Mouse (Mus musculus): ENCODE data around the gene Ankrd11. TPM values are rescaled to one million over a fixed set of nuclear protein-coding genes. Genes with fewer than 3 reads are reported as not detected.
"Not testable (repeated sequence)": the region's sequence is repeated elsewhere in the genome, so short reads cannot be mapped to it uniquely, and the experiment has no call there.

The Ankrd11 gene
- polyA plus RNA-seq, 1 experiment from 2014 or later: 34.4 TPM

DNA sequence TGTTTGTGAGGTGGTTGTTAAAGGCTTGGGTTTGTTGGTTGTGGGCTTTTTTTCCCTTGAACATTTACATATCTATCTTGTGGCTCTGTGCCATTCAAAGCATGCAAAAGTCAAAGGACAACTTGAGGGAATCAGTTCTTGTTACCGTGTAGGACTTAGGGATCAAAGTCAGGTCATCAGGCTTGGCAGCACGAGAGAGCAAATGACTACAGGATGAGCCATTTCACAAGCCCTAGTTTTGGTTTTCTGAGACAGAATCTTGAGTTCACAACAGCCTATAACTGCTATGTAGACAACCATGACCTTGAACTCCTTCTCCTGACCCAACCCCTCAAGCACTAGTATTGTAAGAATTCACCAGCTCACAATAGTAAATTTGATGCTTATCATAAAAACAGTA is 3.7 kb downstream of the Ankrd11 start:
- Histone ChIP-seq H3K27ac (no peak overlapping the region), H3K9me3 (no peaks in the 10 kb centered on the region), H3K4me1 (replicated peaks) (peaks cover 60% of the 10 kb centered on the region), H3K36me3 (no peaks in the 10 kb centered on the region), H3K27me3 (no peaks in the 10 kb centered on the region), H3K4me3 (replicated peaks) (no peak overlapping the region), H3K4me2 (replicated peaks) (no peak overlapping the region), H3K9ac (replicated peaks) (no peak overlapping the region)
- WGBS: 69% methylated on average over 2 of the region's 2 CpGs
- no peak for ATAC-seq

DNA sequence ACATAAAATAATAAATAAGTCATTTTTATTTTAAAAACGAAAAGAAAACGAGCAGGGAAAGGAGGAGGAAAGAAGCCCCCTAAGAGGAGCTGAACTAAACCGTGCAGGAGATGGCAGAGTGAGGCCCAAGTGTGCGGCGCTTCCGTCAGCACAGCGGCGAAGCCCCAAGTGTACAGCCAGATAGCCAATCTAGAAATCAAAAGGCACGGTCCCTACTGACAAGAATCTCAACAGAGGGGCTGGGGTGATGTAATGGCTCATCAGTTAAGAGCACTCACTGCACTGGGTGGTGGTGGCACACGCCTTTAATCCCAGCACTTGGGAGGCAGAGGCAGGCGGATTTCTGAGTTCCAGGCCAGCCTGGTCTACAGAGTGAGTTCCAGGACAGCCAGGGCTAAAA is 4.6 kb downstream of the Ankrd11 start:
- Histone ChIP-seq H3K4me3 (replicated peaks) (no peak overlapping the region), H3K36me3 (no peaks in the 10 kb centered on the region), H3K9me3 (no peaks in the 10 kb centered on the region), H3K27me3 (no peaks in the 10 kb centered on the region), H3K27ac (no peak overlapping the region), H3K4me1 (replicated peaks) (peaks cover 61% of the 10 kb centered on the region), H3K9ac (replicated peaks) (no peak overlapping the region), H3K4me2 (replicated peaks) (no peak overlapping the region)
- WGBS: 89% methylated on average over 11 of the region's 11 CpGs
- ATAC-seq: no peak

DNA sequence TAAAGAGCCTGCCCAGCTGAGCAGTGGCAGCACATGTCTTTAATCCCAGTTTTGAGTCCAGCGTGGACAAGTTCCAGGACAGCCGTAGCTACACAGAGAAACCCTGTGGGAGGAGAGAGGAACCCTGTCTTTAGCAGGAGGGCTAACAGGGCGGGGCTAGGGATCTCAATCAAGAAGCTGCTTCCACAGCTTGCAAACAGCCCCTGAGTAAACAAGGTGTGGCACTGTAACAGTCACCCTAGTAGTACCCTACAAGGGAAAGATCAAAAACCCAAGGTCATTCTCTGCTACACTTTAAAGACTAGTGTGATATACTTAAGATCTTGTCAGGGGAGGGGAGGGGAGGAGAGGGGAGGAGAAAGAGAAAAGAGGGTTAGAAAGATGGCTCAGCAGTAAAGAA is 5.1 kb downstream of the Ankrd11 start:
- Histone ChIP-seq H3K4me2 (replicated peaks) (no peak overlapping the region), H3K4me3 (replicated peaks) (no peak overlapping the region), H3K27me3 (no peaks in the 10 kb centered on the region), H3K9ac (replicated peaks) (no peak overlapping the region), H3K36me3 (no peaks in the 10 kb centered on the region), H3K9me3 (no peaks in the 10 kb centered on the region), H3K27ac (no peak overlapping the region), H3K4me1 (replicated peaks) (peaks cover 66% of the 10 kb centered on the region)
- 69% methylated on average over 3 of the region's 3 CpGs for WGBS
- no peak for ATAC-seq

DNA sequence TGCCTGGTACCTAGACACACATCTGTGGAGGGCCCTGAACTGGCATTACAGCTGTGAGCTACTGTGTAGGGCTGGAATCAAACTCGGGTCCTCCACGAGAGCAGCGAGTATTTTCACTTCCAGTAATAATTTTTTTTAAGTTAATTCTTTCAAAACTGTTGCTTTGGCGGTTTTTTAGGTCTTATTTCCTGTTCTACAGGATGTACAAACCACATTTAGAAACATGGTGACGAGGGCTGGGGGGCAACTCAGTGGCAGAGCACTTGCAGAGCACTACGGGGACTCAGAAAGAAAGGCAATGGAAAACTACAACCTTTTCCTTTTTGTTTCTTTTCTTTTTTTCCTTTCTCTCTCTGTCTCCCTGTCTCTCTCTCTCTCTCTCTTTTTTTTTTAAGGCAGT is 7.9 kb downstream of the Ankrd11 start:
- no peak overlapping the region for H3K27ac ChIP-seq
- no peaks in the 10 kb centered on the region for H3K27me3 ChIP-seq
- 86% methylated on average over 6 of the region's 6 CpGs for WGBS
- H3K9ac ChIP-seq (replicated peaks): no peak overlapping the region
- no peak overlapping the region for H3K4me3 ChIP-seq (replicated peaks)
- H3K4me1 ChIP-seq (replicated peaks): peaks cover 54% of the 10 kb centered on the region
- H3K4me2 ChIP-seq (replicated peaks): no peak overlapping the region
- H3K36me3 ChIP-seq: no peaks in the 10 kb centered on the region
- no peak for ATAC-seq
- no peaks in the 10 kb centered on the region for H3K9me3 ChIP-seq

DNA sequence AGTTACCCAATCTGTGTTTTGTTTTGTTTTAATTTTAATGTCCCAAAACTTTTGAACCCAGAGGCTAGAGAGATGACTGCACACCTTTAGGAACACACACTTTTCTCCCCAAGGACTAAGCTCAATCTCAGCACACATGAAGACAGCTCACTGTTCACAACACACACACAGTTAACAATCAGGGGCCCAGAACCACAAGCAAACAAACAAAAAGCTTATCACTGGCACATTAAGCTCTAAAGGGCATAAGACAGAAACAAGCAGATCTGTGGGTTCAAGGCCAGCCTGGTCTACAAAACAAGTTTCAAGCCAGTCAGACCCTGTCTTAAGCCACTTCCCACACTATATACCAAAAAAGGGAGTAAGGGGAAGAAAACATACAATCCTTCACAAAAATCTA is 8.6 kb downstream of the Ankrd11 start:
- no peaks in the 10 kb centered on the region for H3K36me3 ChIP-seq
- H3K4me1 ChIP-seq (replicated peaks): peaks cover 47% of the 10 kb centered on the region
- no peaks in the 10 kb centered on the region for H3K27me3 ChIP-seq
- H3K4me3 ChIP-seq (replicated peaks): no peak overlapping the region
- no peak for ATAC-seq
- no peak overlapping the region for H3K27ac ChIP-seq
- H3K4me2 ChIP-seq (replicated peaks): no peak overlapping the region
- H3K9ac ChIP-seq (replicated peaks): no peak overlapping the region
- no peaks in the 10 kb centered on the region for H3K9me3 ChIP-seq

DNA sequence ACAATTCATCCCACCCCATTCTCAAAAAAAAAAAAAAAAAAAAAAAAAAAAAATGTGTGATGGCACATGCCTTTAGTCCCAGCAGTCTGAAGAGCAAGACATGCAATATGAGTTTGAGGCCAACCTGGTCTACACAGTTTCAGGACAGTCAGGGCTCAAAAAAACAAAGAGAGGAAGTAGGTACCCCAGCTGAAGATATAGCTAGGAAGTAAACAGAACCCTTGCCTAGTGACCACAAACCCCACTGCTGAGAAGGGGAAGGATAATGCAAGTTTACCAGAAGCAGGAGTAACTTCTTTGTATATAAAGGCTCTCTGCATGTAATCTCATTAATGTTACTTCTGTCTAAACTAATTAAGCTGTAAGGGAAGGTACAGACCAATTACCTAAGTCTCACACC is 9.3 kb downstream of the Ankrd11 start:
- ATAC-seq: no peak
- Histone ChIP-seq H3K27ac (no peak overlapping the region), H3K9me3 (no peaks in the 10 kb centered on the region), H3K36me3 (no peaks in the 10 kb centered on the region), H3K9ac (replicated peaks) (no peak overlapping the region), H3K4me1 (replicated peaks) (peaks cover 45% of the 10 kb centered on the region), H3K4me2 (replicated peaks) (no peak overlapping the region), H3K27me3 (no peaks in the 10 kb centered on the region), H3K4me3 (replicated peaks) (no peak overlapping the region)

DNA sequence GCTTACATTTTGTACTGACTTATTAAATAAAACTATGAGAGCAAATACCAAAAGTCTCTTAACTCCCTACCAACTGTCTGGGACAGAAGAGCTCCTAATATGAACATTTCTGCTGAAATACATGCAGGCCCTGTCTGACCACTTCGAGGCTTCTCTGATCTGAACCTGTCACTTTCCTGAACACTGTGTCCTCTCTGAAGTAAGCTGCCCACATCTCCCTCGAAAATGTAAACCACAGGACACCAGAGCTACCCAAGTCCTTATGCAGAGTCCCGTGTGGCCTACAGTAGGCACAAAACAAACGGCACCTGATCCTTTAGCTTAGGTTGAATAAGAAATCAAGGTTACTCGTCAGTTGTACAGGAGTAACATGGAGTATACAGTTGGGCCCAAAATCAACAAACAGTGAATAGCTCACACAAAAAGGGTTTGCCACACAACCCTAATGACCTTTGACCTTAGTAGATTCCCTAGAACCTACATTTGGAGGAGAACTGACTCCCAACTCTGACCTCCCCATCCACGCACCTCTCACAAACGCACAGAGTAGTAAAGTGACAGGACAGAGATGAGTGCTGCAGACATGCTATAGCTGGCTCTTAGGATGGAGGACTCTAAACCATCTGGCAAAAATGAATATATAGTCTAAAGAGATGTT is 10.6 kb downstream of the Ankrd11 start:
- no peak overlapping the region for H3K4me2 ChIP-seq (replicated peaks)
- no peak overlapping the region for H3K4me3 ChIP-seq (replicated peaks)
- peaks cover 38% of the 10 kb centered on the region for H3K4me1 ChIP-seq (replicated peaks)
- WGBS: 88% methylated on average over 7 of the region's 7 CpGs
- H3K27ac ChIP-seq: no peak overlapping the region
- ATAC-seq: no peak
- H3K9me3 ChIP-seq: no peaks in the 10 kb centered on the region
- H3K9ac ChIP-seq (replicated peaks): no peak overlapping the region
- no peaks in the 10 kb centered on the region for H3K36me3 ChIP-seq
- H3K27me3 ChIP-seq: no peaks in the 10 kb centered on the region

DNA sequence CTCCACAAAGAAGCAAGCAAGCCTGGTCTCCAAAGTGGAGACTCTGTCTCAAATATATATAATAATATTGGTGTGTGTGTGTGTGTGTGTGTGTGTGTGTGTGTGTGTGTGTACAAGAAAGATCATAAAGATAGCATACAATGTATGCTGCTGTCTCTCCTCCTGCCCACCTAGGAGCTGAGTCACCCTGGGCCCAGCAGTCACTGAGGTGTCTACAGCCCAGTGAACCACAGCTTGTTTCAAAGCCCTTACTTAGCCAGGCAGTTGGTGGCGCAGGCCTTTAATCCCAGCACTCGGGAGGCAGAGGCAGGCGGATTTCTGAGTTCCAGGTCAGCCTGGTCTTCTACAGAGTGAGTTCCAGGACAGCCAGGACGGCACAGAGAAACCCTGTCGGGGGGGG is 12.0 kb downstream of the Ankrd11 start:
- not testable (repeated sequence) for ATAC-seq

DNA sequence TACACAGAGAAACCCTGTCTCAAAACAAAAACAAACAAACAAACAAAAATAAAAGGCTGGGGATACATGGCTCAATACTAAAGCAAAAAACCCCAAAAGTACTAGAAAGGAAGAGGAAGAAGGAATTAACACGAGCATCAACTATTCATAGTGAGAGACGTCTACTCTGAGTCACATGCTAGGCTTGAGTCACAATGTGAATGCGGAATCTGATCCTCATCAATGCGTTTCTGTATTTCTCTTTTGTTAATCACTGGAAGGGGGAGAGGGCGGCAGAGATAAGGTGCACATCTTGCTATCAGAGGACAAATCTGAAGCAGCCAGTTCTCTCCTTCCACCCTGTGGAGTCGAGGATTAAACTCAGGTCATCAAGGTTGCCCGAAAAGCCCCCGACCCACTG is 14.3 kb downstream of the Ankrd11 start:
- no peak for ATAC-seq
- no peaks in the 10 kb centered on the region for H3K36me3 ChIP-seq
- H3K27ac ChIP-seq: no peak overlapping the region
- H3K4me1 ChIP-seq (replicated peaks): peaks cover 16% of the 10 kb centered on the region
- H3K4me2 ChIP-seq (replicated peaks): no peak overlapping the region
- H3K4me3 ChIP-seq (replicated peaks): no peak overlapping the region
- no peak overlapping the region for H3K9ac ChIP-seq (replicated peaks)
- no peaks in the 10 kb centered on the region for H3K9me3 ChIP-seq
- 93% methylated on average over 8 of the region's 8 CpGs for WGBS
- no peaks in the 10 kb centered on the region for H3K27me3 ChIP-seq

More for the DNA sequence above, 12.0 kb downstream of the Ankrd11 start:
- H3K4me3 ChIP-seq (replicated peaks); H3K9ac ChIP-seq (replicated peaks); H3K4me2 ChIP-seq (replicated peaks); H3K27ac ChIP-seq; H3K27me3 ChIP-seq; H3K36me3 ChIP-seq; H3K9me3 ChIP-seq: not testable (repeated sequence)
- WGBS: 84% methylated on average over 5 of the region's 5 CpGs
- H3K4me1 ChIP-seq (replicated peaks): peaks cover 33% of the 10 kb centered on the region

DNA sequence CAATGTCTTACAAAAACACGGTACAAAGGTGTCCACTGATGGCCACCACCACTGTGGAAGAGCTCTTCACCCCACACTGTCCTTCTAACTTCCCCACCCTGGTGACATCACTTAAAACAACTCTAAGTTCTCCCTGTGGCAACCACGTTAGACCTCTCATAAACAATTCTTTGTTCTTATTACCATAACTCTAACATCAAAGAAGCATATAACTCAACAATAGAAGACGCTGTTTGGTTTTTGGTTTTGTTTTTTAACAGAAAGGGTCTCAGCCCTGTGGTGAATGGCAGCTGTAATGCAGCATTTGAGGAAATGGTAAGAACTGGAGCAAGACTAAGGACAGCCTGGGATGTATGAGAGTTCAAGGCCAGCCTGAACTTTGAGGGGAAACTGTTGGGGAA is 16.1 kb downstream of the Ankrd11 start:
- no peak overlapping the region for H3K4me2 ChIP-seq (replicated peaks)
- H3K36me3 ChIP-seq: no peaks in the 10 kb centered on the region
- H3K27ac ChIP-seq: no peak overlapping the region
- ATAC-seq: no peak
- H3K9me3 ChIP-seq: no peaks in the 10 kb centered on the region
- H3K4me3 ChIP-seq (replicated peaks): no peak overlapping the region
- H3K27me3 ChIP-seq: no peaks in the 10 kb centered on the region
- H3K9ac ChIP-seq (replicated peaks): no peak overlapping the region
- 92% methylated on average over 3 of the region's 3 CpGs for WGBS
- 0 out of 2 replicates have a peak, but pooled peaks cover 3% of the 10 kb centered on the region for H3K4me1 ChIP-seq (replicated peaks)

DNA sequence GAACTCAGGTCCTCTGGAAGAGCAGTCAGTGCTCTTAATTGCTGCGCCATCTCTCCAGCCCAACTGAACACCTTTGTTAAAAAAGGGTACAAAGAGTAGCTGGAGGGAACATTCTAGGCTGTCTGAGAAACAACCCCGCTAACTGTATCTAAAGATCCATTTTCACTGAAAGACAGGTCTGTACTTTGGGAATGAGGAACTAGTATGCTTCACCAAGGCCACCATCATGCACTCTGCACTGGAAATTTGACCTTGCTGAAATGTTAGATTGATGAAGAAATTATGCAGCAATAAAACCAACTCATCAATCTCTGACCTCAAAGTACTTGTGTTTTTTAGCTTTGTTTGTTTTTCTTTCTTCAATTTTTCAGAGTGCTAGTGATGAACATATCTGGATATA is 17.9 kb downstream of the Ankrd11 start:
- no peak for ATAC-seq
- no peak overlapping the region for H3K27ac ChIP-seq

DNA sequence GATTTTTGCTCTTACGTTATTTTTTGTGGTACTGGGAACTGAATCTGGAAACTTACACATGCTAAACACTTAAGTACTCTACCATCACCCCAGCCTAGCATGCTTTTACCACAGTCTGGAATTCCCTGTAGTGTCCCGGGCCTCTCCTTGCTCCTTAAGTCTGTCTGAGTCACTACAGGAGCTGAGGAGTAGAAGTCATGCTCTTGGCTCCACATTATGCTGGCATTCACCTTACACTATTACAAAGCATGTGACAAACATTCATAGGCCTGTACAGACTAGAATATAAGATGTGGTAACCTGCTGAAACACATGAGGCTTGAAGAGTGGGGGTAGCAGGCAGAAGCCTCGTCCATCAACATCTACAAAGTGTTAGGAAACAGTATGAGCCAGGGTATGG is 19.4 kb downstream of the Ankrd11 start:
- no peak for ATAC-seq
- H3K4me1 ChIP-seq (replicated peaks): peaks cover 23% of the 10 kb centered on the region
- H3K9me3 ChIP-seq: no peaks in the 10 kb centered on the region
- H3K27me3 ChIP-seq: no peaks in the 10 kb centered on the region
- WGBS: 85% methylated on average over 3 of the region's 3 CpGs
- no peak overlapping the region for H3K4me3 ChIP-seq (replicated peaks)
- no peak overlapping the region for H3K4me2 ChIP-seq (replicated peaks)
- no peak overlapping the region for H3K9ac ChIP-seq (replicated peaks)
- H3K27ac ChIP-seq: no peak overlapping the region
- H3K36me3 ChIP-seq: no peaks in the 10 kb centered on the region

More for the DNA sequence above, 17.9 kb downstream of the Ankrd11 start:
- Histone ChIP-seq H3K9me3 (no peaks in the 10 kb centered on the region), H3K36me3 (no peaks in the 10 kb centered on the region), H3K4me1 (replicated peaks) (peaks cover 9% of the 10 kb centered on the region; the same call in 1 of the 2 replicates), H3K9ac (replicated peaks) (no peak overlapping the region), H3K4me2 (replicated peaks) (no peak overlapping the region), H3K27me3 (no peaks in the 10 kb centered on the region), H3K4me3 (replicated peaks) (no peak overlapping the region)
- WGBS: 94% methylated on average over 2 of the region's 2 CpGs

DNA sequence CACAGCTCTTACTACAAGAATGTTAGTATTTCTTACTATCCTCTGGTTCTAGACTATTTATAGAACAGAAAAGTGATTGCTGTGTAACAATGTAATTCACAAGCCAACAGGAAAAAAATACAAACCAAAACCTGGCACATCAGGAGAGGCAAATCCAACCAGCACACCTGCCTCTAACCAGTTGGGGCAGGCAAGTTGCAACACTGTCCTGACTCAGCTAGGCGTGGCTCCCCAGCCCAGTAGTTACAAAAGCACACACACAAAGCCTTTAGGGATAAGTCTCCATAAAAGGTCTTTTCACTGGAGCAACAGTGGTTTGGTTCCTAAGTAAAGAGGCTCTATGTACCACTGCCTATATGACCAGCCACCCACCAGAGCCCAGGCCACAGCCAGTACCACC is 20.8 kb downstream of the Ankrd11 start:
- Histone ChIP-seq H3K4me3 (replicated peaks) (no peak overlapping the region), H3K9me3 (no peaks in the 10 kb centered on the region), H3K27me3 (no peaks in the 10 kb centered on the region), H3K4me1 (replicated peaks) (peaks cover 20% of the 10 kb centered on the region), H3K27ac (no peak overlapping the region), H3K36me3 (no peaks in the 10 kb centered on the region), H3K4me2 (replicated peaks) (no peak overlapping the region), H3K9ac (replicated peaks) (no peak overlapping the region)
- WGBS: 50% methylated on average over 1 of the region's 1 CpGs
- ATAC-seq: no peak

Data from midbrain, embryonic 13.5 days (tissue).